Mouse (Mus musculus) ES-Bruce4 (cell line): ENCODE results near the gene Vmn2r84.
"Not testable (repeated sequence)": the region's sequence is repeated elsewhere in the genome, so short reads cannot be mapped to it uniquely, and the experiment has no call there.

Experiments
- CTCF ChIP-seq: IDR thresholded peaks from one replicate; pipeline ENCODE4 v1.8.1; 2011; ENCODE audit warnings: low read depth, low read length
- POLR2A ChIP-seq: IDR thresholded peaks from one replicate; pipeline ENCODE4 v1.8.1; 2011; ENCODE audit warnings: low read length; ENCODE audit not compliant: insufficient read depth

GRCm38 (mm10) chr10:130416352-130416751 lies 22.2 kb upstream of the Vmn2r84 start:
- TF ChIP-seq CTCF, POLR2A: not testable (repeated sequence)
